Mouse (Mus musculus) heart, postnatal 0 days (tissue): Measurements from ENCODE around the gene P4hb. TPM values are rescaled to one million over a fixed set of nuclear protein-coding genes. Genes with fewer than 3 reads are reported as not detected.

Source experiments
- ATAC-seq: fragments of 200-750 bp; cut with Nextera tagmentation; 2 replicates; pipeline ENCODE4 v1.8.0; 2017; ENCODE audit warnings: low read depth, moderate number of reproducible peaks, moderate library complexity; ENCODE audit not compliant: insufficient read depth
- DNase-seq: peaks from one replicate; pipeline ENCODE4 v3.0.0-alpha.2; 2016; ENCODE audit warnings: low spot score
- H3K27ac ChIP-seq: fragments of 300-500 bp; sonication (generic); 2 replicates; pipeline ENCODE4 v1.5.1; 2014; ENCODE audit warnings: low read depth, mild to moderate bottlenecking
- H3K27me3 ChIP-seq: fragments of 300-500 bp; sonication (generic); 2 replicates; pipeline ENCODE4 v1.6.1; 2014; ENCODE audit warnings: low read length, mixed read lengths; ENCODE audit not compliant: control insufficient read depth, insufficient read depth
- H3K36me3 ChIP-seq: fragments of 300-500 bp; sonication (generic); replicated peaks from 2 replicates; pipeline ENCODE4 v1.6.1; 2014; ENCODE audit warnings: low read length, mixed read lengths; ENCODE audit not compliant: control insufficient read depth, insufficient read depth
- H3K4me1 ChIP-seq: fragments of 300-500 bp; sonication (generic); 2 replicates; pipeline ENCODE4 v1.6.1; 2014; ENCODE audit warnings: antibody characterized with exemption; ENCODE audit not compliant: control insufficient read depth, insufficient read depth
- H3K4me2 ChIP-seq: fragments of 300-500 bp; sonication (generic); 2 replicates; pipeline ENCODE4 v1.6.1; 2014; ENCODE audit warnings: low read depth, mild to moderate bottlenecking, low read length, moderate library complexity
- H3K4me3 ChIP-seq: fragments of 300-500 bp; sonication (generic); 2 replicates; pipeline ENCODE4 v1.5.1; 2014; ENCODE audit warnings: low read depth, low read length
- H3K9ac ChIP-seq: fragments of 300-500 bp; sonication (generic); replicated peaks from 2 replicates; pipeline ENCODE4 v1.6.1; 2014; ENCODE audit warnings: low read depth, low read length, mixed read lengths
- H3K9me3 ChIP-seq: fragments of 300-500 bp; sonication (generic); replicated peaks from 2 replicates; pipeline ENCODE4 v1.6.1; 2016; ENCODE audit warnings: low read length; ENCODE audit not compliant: control insufficient read depth
- CTCF ChIP-seq: IDR thresholded peaks from 2 replicates; pipeline ENCODE4 v1.5.1; 2016; ENCODE audit warnings: antibody characterized with exemption, control low read depth, low read depth
- EP300 ChIP-seq: IDR thresholded peaks from 2 replicates; pipeline ENCODE4 v1.6.1; 2016; ENCODE audit warnings: antibody characterized with exemption, low read depth
- WGBS: fragments of 180-500 bp; shearing (Covaris S2); extraction: QIAGEN DNeasy Blood & Tissue Kit; methylation state at CpG from one replicate; pipeline ENCODE4 v1.1.7; 2014; 5-methylcytosine and 5-hydroxymethylcytosine counted together
- polyA plus RNA-seq: library from polyadenylated mRNA; unstranded; fragments of >200 nt; fragmentation: Nextera tagmentation; extraction: Ambion mirVana; gene quantifications from 2 replicates; pipeline ENCODE4 v1.2.1, GENCODE M21; 2015
- total RNA-seq: library from RNA; depleted of rRNA; stranded (reverse); fragments of >200 nt; gene quantifications from 2 replicates; pipeline ENCODE4 v1.2.3, GENCODE M21; 2014; ENCODE audit warnings: low replicate concordance

The P4hb gene
- total and polyA plus RNA-seq, 2 experiments from 2014 or later, result 232 to 261 TPM

- Histone ChIP-seq H3K36me3 (peaks cover 10% of the 10 kb centered on the region), H3K27me3 (no peaks in the 10 kb centered on the region), H3K27ac (peak overlapping the region; percentile 95), H3K9ac (peak overlapping the region; percentile 97), H3K4me1 (peaks cover 22% of the 10 kb centered on the region), H3K4me3 (peak overlapping the region; percentile 94), H3K9me3 (no peaks in the 10 kb centered on the region), H3K4me2 (peak overlapping the region; percentile 92)
- no peak for DNase-seq
- TF ChIP-seq EP300, result no peak
- no peak for TF ChIP-seq CTCF
- WGBS, result 7% methylated on average over 7 of the region's 7 CpGs
- no peak for ATAC-seq
These were observed 24.3 kb downstream of the P4hb start for GRCm38 (mm10) chr11:120548786-120549167.

- H3K9ac ChIP-seq, result 0 out of 2 replicates have a peak overlapping the region, but pooled peaks have one; percentile 97
- H3K9me3 ChIP-seq, result no peaks in the 10 kb centered on the region
- H3K27me3 ChIP-seq, result no peaks in the 10 kb centered on the region
- ATAC-seq (no peak), DNase-seq (no peak)
- H3K36me3 ChIP-seq, result peaks cover 16% of the 10 kb centered on the region
- TF ChIP-seq EP300, result no peak
- TF ChIP-seq CTCF, result no peak
- WGBS, result 62% methylated on average over 3 of the region's 3 CpGs
- H3K4me3 ChIP-seq, result peak overlapping the region; percentile 94
- H3K4me1 ChIP-seq, result peaks cover 22% of the 10 kb centered on the region
- H3K27ac ChIP-seq, result 0 out of 2 replicates have a peak overlapping the region, but pooled peaks have one; percentile 95
- H3K4me2 ChIP-seq, result peak overlapping the region; percentile 92
These were observed 24.8 kb downstream of the P4hb start for GRCm38 (mm10) chr11:120548214-120548613.

- ATAC-seq, result no peak
- no peak overlapping the region for H3K9ac ChIP-seq
These were observed 25.6 kb downstream of the P4hb start for GRCm38 (mm10) chr11:120547469-120547868.

GRCm38 (mm10) chr11:120545964-120546363, 27.1 kb downstream of the P4hb start:
- no peak for ATAC-seq
- Histone ChIP-seq H3K4me3 (no peak overlapping the region), H3K36me3 (peaks cover 27% of the 10 kb centered on the region), H3K4me2 (no peak overlapping the region), H3K4me1 (peaks cover 27% of the 10 kb centered on the region), H3K27me3 (no peaks in the 10 kb centered on the region), H3K9ac (no peak overlapping the region), H3K9me3 (no peaks in the 10 kb centered on the region), H3K27ac (no peak overlapping the region)
- TF ChIP-seq EP300 (no peak), CTCF (no peak)
- WGBS, result 90% methylated on average over 3 of the region's 3 CpGs
- DNase-seq, result no peak

More at GRCm38 (mm10) chr11:120547469-120547868, 25.6 kb downstream of the P4hb start:
- Histone ChIP-seq H3K4me2 (no peak overlapping the region), H3K4me3 (no peak overlapping the region), H3K4me1 (peaks cover 23% of the 10 kb centered on the region), H3K27ac (no peak overlapping the region), H3K9me3 (no peaks in the 10 kb centered on the region), H3K27me3 (no peaks in the 10 kb centered on the region), H3K36me3 (peaks cover 23% of the 10 kb centered on the region)
- DNase-seq, result peak; percentile 44
- WGBS, result 50% methylated on average over 2 of the region's 2 CpGs
- TF ChIP-seq CTCF (peak; percentile 32), EP300 (no peak)

GRCm38 (mm10) chr11:120542376-120542775, 30.7 kb downstream of the P4hb start:
- H3K4me1 ChIP-seq, result peaks cover 27% of the 10 kb centered on the region
- H3K4me3 ChIP-seq, result no peak overlapping the region
- no peaks in the 10 kb centered on the region for H3K27me3 ChIP-seq
- peaks cover 27% of the 10 kb centered on the region for H3K36me3 ChIP-seq
- WGBS, result 65% methylated on average over 6 of the region's 6 CpGs
- no peak overlapping the region for H3K4me2 ChIP-seq
- ATAC-seq, result no peak
- no peak for DNase-seq
- no peak for TF ChIP-seq EP300
- TF ChIP-seq CTCF, result no peak
- peak overlapping the region; percentile 15 for H3K27ac ChIP-seq
- no peaks in the 10 kb centered on the region for H3K9me3 ChIP-seq
- H3K9ac ChIP-seq, result no peak overlapping the region

- Histone ChIP-seq H3K36me3 (peaks cover 27% of the 10 kb centered on the region), H3K4me2 (no peak overlapping the region), H3K27ac (no peak overlapping the region), H3K4me1 (peaks cover 26% of the 10 kb centered on the region), H3K4me3 (no peak overlapping the region), H3K9ac (no peak overlapping the region), H3K27me3 (no peaks in the 10 kb centered on the region), H3K9me3 (no peaks in the 10 kb centered on the region)
- WGBS, result 19% methylated on average over 4 of the region's 4 CpGs
- peak; percentile 70 for ATAC-seq
- DNase-seq, result peak; percentile 59
- TF ChIP-seq CTCF (peak; percentile 68), EP300 (no peak)
These were observed 31.1 kb downstream of the P4hb start for GRCm38 (mm10) chr11:120541907-120542306.
